Mouse (Mus musculus): ENCODE results near the gene Ttc17.
A peak's percentile ranks its signal among the peaks of the same experiment; 100 is the strongest.

Ttc17 gene

GRCm38 (mm10) chr2:94289659-94290058 lies 116.8 kb downstream of the Ttc17 start:
- DNase-seq: no peak

GRCm38 (mm10) chr2:94289169-94289568 lies 117.3 kb downstream of the Ttc17 start:
- peak; percentile 83 for DNase-seq

- DNase-seq: no peak
Observed at GRCm38 (mm10) chr2:94288086-94288485, 118.4 kb downstream of the Ttc17 start.

GRCm38 (mm10) chr2:94287435-94287834 lies 119.1 kb downstream of the Ttc17 start:
- no peak for DNase-seq

- DNase-seq: no peak
Observed at GRCm38 (mm10) chr2:94283526-94283925, 123.0 kb downstream of the Ttc17 start.

GRCm38 (mm10) chr2:94279596-94279995 lies 126.9 kb downstream of the Ttc17 start:
- no peak for DNase-seq

- no peak for DNase-seq
Observed at GRCm38 (mm10) chr2:94276103-94276502, 130.4 kb downstream of the Ttc17 start.

- DNase-seq: no peak
Observed at GRCm38 (mm10) chr2:94275658-94276057, 130.8 kb downstream of the Ttc17 start.

GRCm38 (mm10) chr2:94273154-94274021 lies 133.1 kb downstream of the Ttc17 start:
- DNase-seq: peak; percentile 73

GRCm38 (mm10) chr2:94271176-94271575 lies 135.3 kb downstream of the Ttc17 start:
- DNase-seq: no peak

- no peak for DNase-seq
Observed at GRCm38 (mm10) chr2:94268835-94269234, 137.7 kb downstream of the Ttc17 start.

- no peak for DNase-seq
Observed at GRCm38 (mm10) chr2:94267213-94267850, 139.2 kb downstream of the Ttc17 start.

GRCm38 (mm10) chr2:94266381-94267160 lies 139.9 kb downstream of the Ttc17 start:
- no peak for DNase-seq

GRCm38 (mm10) chr2:94265221-94266191 lies 141.0 kb downstream of the Ttc17 start:
- DNase-seq: peak; percentile 39

GRCm38 (mm10) chr2:94264631-94265098 lies 141.8 kb downstream of the Ttc17 start:
- no peak for DNase-seq

- DNase-seq: no peak
Observed at GRCm38 (mm10) chr2:94264006-94264405, 142.5 kb downstream of the Ttc17 start.

GRCm38 (mm10) chr2:94263530-94263937 lies 143.0 kb downstream of the Ttc17 start:
- DNase-seq: no peak

- no peak for DNase-seq
Observed at GRCm38 (mm10) chr2:94262917-94263529, 143.5 kb downstream of the Ttc17 start.

- no peak for DNase-seq
Observed at GRCm38 (mm10) chr2:94254102-94254501, 152.4 kb downstream of the Ttc17 start.

All from kidney, adult 11 months (tissue).